In the genomic region with DNA sequence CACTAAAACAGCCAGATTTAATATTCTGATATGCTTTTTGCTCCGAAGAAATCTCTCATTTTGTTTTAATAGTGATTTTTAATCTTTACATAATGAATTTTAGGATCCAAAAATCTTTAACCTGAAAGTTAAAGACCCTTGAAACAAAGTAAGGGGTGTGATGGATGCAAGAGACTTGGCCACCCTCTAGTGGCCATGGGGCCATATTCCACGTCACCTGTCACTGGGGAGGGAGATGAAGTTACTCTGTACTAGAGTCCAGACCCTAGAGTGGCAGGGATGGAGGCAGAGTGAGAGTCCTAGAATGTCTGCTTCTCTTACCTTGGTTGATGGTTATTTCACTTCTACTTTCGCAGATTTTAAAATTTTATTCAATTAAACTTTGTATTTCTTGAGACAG, we compare ENCODE assay signal across 10 mouse cellular contexts.
DNase-seq lines count a peak whose midpoint lies in the region; TF ChIP-seq lines count a peak whose summit lies in the region.
"Had no signal": no experiment of that assay in that cellular context is flagged by ENCODE, and none has a peak within 500 bp of the region (broad histone marks: within the 10 kb centered on the region; RNA-seq: fewer than 3 reads in every experiment).

No protein-coding gene starts in this region.

- TF ChIP-seq CTCF in lung, adult 2 months (IDR thresholded peaks at IDR 0.05; ENCODE audit: insufficient read depth, low read length), result peak; percentile 73

- 90% methylated on average over 3 of the region's 3 CpGs for WGBS in lung, adult 2 months

- H3K4me1 ChIP-seq in lung, adult 2 months (ENCODE audit: control insufficient read depth, insufficient read depth, low read length), result peaks cover 3% of the 10 kb centered on the region

- no peak for TF ChIP-seq POLR2A in lung, adult 2 months (IDR thresholded peaks at IDR 0.05; ENCODE audit: borderline replicate concordance, extremely low read depth, low read depth, low read length)

- DNase-seq in heart, adult 11 months, result peak; percentile 85
- DNase-seq in heart, adult 18-20 months, result no peak
- no peak for DNase-seq in lung, adult 2 months
- DNase-seq in lung, postnatal 25 days (ENCODE audit: low spot score), result no peak
- peak; percentile 20 for DNase-seq in adipocyte (ENCODE audit: low spot score)
- DNase-seq in thymus, postnatal 14 days, result peak; percentile 49
- DNase-seq in ovary, adult 18-20 months (ENCODE audit: low spot score), result no peak
- DNase-seq in layer of hippocampus, adult 8-10 months (ENCODE audit: low spot score in 2 of 2), result no peak
- DNase-seq: heart, postnatal 36 days had no signal

- H3K4me3 ChIP-seq in lung, adult 2 months (replicated peaks; ENCODE audit: extremely low read depth, low read depth, low read length), result no peak overlapping the region
- H3K4me3 ChIP-seq: neural tube, embryonic 13.5 days had no signal

Comparison
In these comparisons a context has a peak if more than half of its experiments do, and no peak if none do; other contexts are left out.
1. DNase-seq: peak in heart, adult 11 months (single experiment), adipocyte (single experiment) and thymus, postnatal 14 days (single experiment); none in heart, adult 18-20 months (0 of 2), lung, adult 2 months (single experiment), lung, postnatal 25 days (single experiment), ovary, adult 18-20 months (single experiment) and layer of hippocampus, adult 8-10 months (0 of 2).